8 mouse cellular contexts compared by ENCODE assay signal in the genomic region with DNA sequence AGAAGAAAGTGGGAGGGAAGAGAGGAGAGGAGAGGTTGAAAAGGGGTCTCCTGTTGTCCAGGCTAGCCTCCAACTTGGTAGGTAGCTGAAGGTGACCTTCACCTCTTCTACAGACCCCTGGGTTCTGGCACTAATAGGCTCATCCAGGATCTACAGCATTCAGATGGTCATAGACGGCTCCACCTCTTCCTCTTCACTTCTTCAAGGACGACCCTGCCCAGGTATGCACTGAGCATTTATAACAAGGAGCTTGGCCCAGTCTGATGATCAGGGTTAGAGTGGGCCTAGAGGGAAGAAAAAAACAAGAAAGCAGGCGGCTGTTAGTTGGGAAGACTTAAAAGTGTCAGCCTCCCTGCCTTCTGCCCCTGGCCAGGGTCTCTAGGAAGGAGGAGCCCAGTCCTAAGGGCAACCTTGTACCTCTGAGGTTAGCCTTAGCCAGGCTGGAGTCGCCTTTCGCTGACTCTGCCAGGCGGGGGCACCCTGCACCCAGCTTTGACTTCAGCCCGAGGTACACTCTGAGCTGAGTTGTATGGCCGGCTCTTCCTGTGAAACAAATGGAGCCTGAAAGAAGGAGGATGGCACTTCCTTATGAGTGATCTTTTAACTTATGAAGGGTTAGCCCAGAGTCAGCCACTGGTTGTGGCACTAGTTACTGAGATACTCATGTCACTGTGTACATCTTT. TPM values are rescaled to one million over a fixed set of nuclear protein-coding genes. Genes with fewer than 3 reads are reported as not detected.
DNase-seq lines count a peak whose midpoint lies in the region; ATAC-seq and TF ChIP-seq lines count a peak whose summit lies in the region.

No protein-coding gene starts in this region.

- ATAC-seq in hindbrain, embryonic 11.5 days (ENCODE audit: low FRiP score): no peak
- no peak for ATAC-seq in hindbrain, embryonic 12.5 days (ENCODE audit: low FRiP score)
- ATAC-seq in limb, embryonic 13.5 days (ENCODE audit: low FRiP score, low read depth): peak; percentile 54; the same call in 1 of the 2 replicates
- peak; percentile 76; the same call in 1 of the 2 replicates for ATAC-seq in stomach, embryonic 14.5 days (ENCODE audit: insufficient number of reproducible peaks, insufficient read depth, low FRiP score, low read depth)

- H3K9me3 ChIP-seq in hindbrain, embryonic 11.5 days (ENCODE audit: control insufficient read depth, low read length): no peaks in the 10 kb centered on the region
- no peaks in the 10 kb centered on the region for H3K9me3 ChIP-seq in hindbrain, embryonic 12.5 days (replicated peaks)
- H3K9me3 ChIP-seq in limb, embryonic 13.5 days: no peaks in the 10 kb centered on the region
- no peaks in the 10 kb centered on the region for H3K9me3 ChIP-seq in stomach, embryonic 14.5 days (ENCODE audit: control insufficient read depth, low read depth, low read length)

- no peak overlapping the region for H3K27ac ChIP-seq in hindbrain, embryonic 11.5 days (ENCODE audit: low read depth, low read length)
- H3K27ac ChIP-seq in hindbrain, embryonic 12.5 days: no peak overlapping the region
- H3K27ac ChIP-seq in limb, embryonic 13.5 days: no peak overlapping the region
- no peak overlapping the region for H3K27ac ChIP-seq in stomach, embryonic 14.5 days (ENCODE audit: low read length)

- TF ChIP-seq CTCF in brain, embryonic 14.5 days (IDR thresholded peaks at IDR 0.05; ENCODE audit: borderline replicate concordance, extremely low read depth, insufficient read depth, insufficient read length): peak; percentile 72

- H3K9ac ChIP-seq in hindbrain, embryonic 11.5 days (ENCODE audit: low read depth, low read length): no peak overlapping the region
- H3K9ac ChIP-seq in hindbrain, embryonic 12.5 days: no peak overlapping the region
- H3K9ac ChIP-seq in limb, embryonic 13.5 days: no peak overlapping the region
- no peak overlapping the region for H3K9ac ChIP-seq in stomach, embryonic 14.5 days (replicated peaks; ENCODE audit: low read depth, low read length)

- H3K4me3 ChIP-seq in hindbrain, embryonic 11.5 days (ENCODE audit: low read depth, low read length): no peak overlapping the region
- no peak overlapping the region for H3K4me3 ChIP-seq in hindbrain, embryonic 12.5 days
- no peak overlapping the region for H3K4me3 ChIP-seq in limb, embryonic 13.5 days
- H3K4me3 ChIP-seq in stomach, embryonic 14.5 days (ENCODE audit: low read depth, low read length): no peak overlapping the region

- H3K4me1 ChIP-seq in hindbrain, embryonic 11.5 days (replicated peaks; ENCODE audit: control insufficient read depth, insufficient read depth, low read length): no peaks in the 10 kb centered on the region
- no peaks in the 10 kb centered on the region for H3K4me1 ChIP-seq in hindbrain, embryonic 12.5 days
- no peaks in the 10 kb centered on the region for H3K4me1 ChIP-seq in limb, embryonic 13.5 days
- H3K4me1 ChIP-seq in stomach, embryonic 14.5 days (ENCODE audit: control insufficient read depth, insufficient read depth, low read length): no peaks in the 10 kb centered on the region

- TF ChIP-seq POLR2A in brain, embryonic 14.5 days (IDR thresholded peaks at IDR 0.05; ENCODE audit: borderline replicate concordance, extremely low read depth, insufficient read depth, insufficient read length, poor library complexity, severe bottlenecking): no peak

- H3K4me2 ChIP-seq in hindbrain, embryonic 11.5 days (replicated peaks; ENCODE audit: low read depth, low read length): no peak overlapping the region
- no peak overlapping the region for H3K4me2 ChIP-seq in hindbrain, embryonic 12.5 days (replicated peaks)
- H3K4me2 ChIP-seq in limb, embryonic 13.5 days (replicated peaks): no peak overlapping the region
- H3K4me2 ChIP-seq in stomach, embryonic 14.5 days (replicated peaks; ENCODE audit: low read depth, low read length): no peak overlapping the region

- no peaks in the 10 kb centered on the region for H3K36me3 ChIP-seq in hindbrain, embryonic 11.5 days (ENCODE audit: control insufficient read depth, insufficient read depth, low read length)
- no peaks in the 10 kb centered on the region for H3K36me3 ChIP-seq in hindbrain, embryonic 12.5 days
- no peaks in the 10 kb centered on the region for H3K36me3 ChIP-seq in limb, embryonic 13.5 days
- no peaks in the 10 kb centered on the region for H3K36me3 ChIP-seq in stomach, embryonic 14.5 days (ENCODE audit: control insufficient read depth, insufficient read depth, low read length)

- WGBS in hindbrain, embryonic 11.5 days: 20% methylated on average over 8 of the region's 8 CpGs
- WGBS in hindbrain, embryonic 12.5 days: 23% methylated on average over 8 of the region's 8 CpGs
- 18% methylated on average over 8 of the region's 8 CpGs for WGBS in limb, embryonic 13.5 days
- WGBS in stomach, embryonic 14.5 days: 22% methylated on average over 8 of the region's 8 CpGs

- peak; percentile 62 for DNase-seq in hindbrain, embryonic 11.5 days (ENCODE audit: low spot score)
- peak; percentile 57 for DNase-seq in brain, embryonic 14.5 days (ENCODE audit: low read depth)
- DNase-seq in forelimb bud, embryonic 11.5 days (ENCODE audit: low read depth, low spot score): peak; percentile 27
- peak; percentile 80 for DNase-seq in kidney, adult 11 months
- peak; percentile 79 for DNase-seq in naive thymus-derived CD4-positive, alpha-beta T cell, adult 2 months (ENCODE audit: low read depth)

- H3K27me3 ChIP-seq in hindbrain, embryonic 11.5 days (ENCODE audit: control insufficient read depth, insufficient read depth, low read length): no peaks in the 10 kb centered on the region
- H3K27me3 ChIP-seq in hindbrain, embryonic 12.5 days: no peaks in the 10 kb centered on the region
- H3K27me3 ChIP-seq in limb, embryonic 13.5 days: no peaks in the 10 kb centered on the region
- H3K27me3 ChIP-seq in stomach, embryonic 14.5 days (ENCODE audit: control insufficient read depth, insufficient read depth, low read length): no peaks in the 10 kb centered on the region

RNA-seq across cellular contexts. Expression of a gene that starts 8.0 kb away (rescaled TPM):
- polyA plus RNA-seq in hindbrain, embryonic 11.5 days (2014; fragmentation: Nextera tagmentation; extraction: Ambion mirVana): 75.6 and 75.8 TPM in 2 replicates
- 48.8 and 49.7 TPM in 2 replicates for polyA plus RNA-seq in hindbrain, embryonic 12.5 days (2016; fragmentation: Nextera tagmentation; extraction: Ambion mirVana)
- 73.0 and 87.3 TPM in 2 replicates for polyA plus RNA-seq in brain, embryonic 14.5 days (2012; rRNA removed)
- 73.1 and 73.4 TPM in 2 replicates for polyA plus RNA-seq in limb, embryonic 13.5 days (2015; fragmentation: Nextera tagmentation; extraction: Ambion mirVana)
- 71.9 and 78.9 TPM in 2 replicates for polyA plus RNA-seq in stomach, embryonic 14.5 days (2014; fragmentation: Nextera tagmentation; extraction: Ambion mirVana)

RNA-seq across cellular contexts. Expression of a gene that starts 51.0 kb away (rescaled TPM):
- polyA plus RNA-seq in hindbrain, embryonic 11.5 days (2014; fragmentation: Nextera tagmentation; extraction: Ambion mirVana): 54.1 and 56.6 TPM in 2 replicates
- 60.3 and 68.5 TPM in 2 replicates for polyA plus RNA-seq in hindbrain, embryonic 12.5 days (2016; fragmentation: Nextera tagmentation; extraction: Ambion mirVana)
- 20.5 and 26.6 TPM in 2 replicates for polyA plus RNA-seq in brain, embryonic 14.5 days (2012; rRNA removed)
- 68.3 and 71.2 TPM in 2 replicates for polyA plus RNA-seq in limb, embryonic 13.5 days (2015; fragmentation: Nextera tagmentation; extraction: Ambion mirVana)
- polyA plus RNA-seq in stomach, embryonic 14.5 days (2014; fragmentation: Nextera tagmentation; extraction: Ambion mirVana): 58.4 and 62.2 TPM in 2 replicates

Comparison
In these comparisons a context has a peak if more than half of its experiments do, and no peak if none do; other contexts are left out.
1. ATAC-seq: peak in limb, embryonic 13.5 days (single experiment) and stomach, embryonic 14.5 days (single experiment); none in hindbrain, embryonic 11.5 days (single experiment) and hindbrain, embryonic 12.5 days (single experiment).
2. DNase-seq: peak in every context shown above with its lines; median percentile 80 in kidney, adult 11 months; 79 in naive thymus-derived CD4-positive, alpha-beta T cell, adult 2 months; 62 in hindbrain, embryonic 11.5 days; 57 in brain, embryonic 14.5 days; 27 in forelimb bud, embryonic 11.5 days.